Mouse (Mus musculus) forebrain, embryonic 15.5 days (tissue): ENCODE measurements at regions not wholly inside any gene's neighbourhood (a gene's known extent, or its start where the extent isn't known, plus 50 kb on each side); places are given as distances from the start of the nearest gene placed in this dataset.
A peak's percentile ranks its signal among the peaks of the same experiment; 100 is the strongest.

Experiments used
- ATAC-seq: fragments of 200-750 bp; cut with Nextera tagmentation; replicated peaks from 2 replicates; pipeline ENCODE4 v1.8.0; 2017; ENCODE audit warnings: mild to moderate bottlenecking, moderate TSS enrichment, moderate library complexity
- H3K27ac ChIP-seq: fragments of 300-500 bp; sonication (generic); replicated peaks from 2 replicates; pipeline ENCODE4 v1.5.1; 2015; ENCODE audit warnings: mild to moderate bottlenecking, inconsistent platforms
- H3K27me3 ChIP-seq: fragments of 300-500 bp; sonication (generic); 2 replicates; pipeline ENCODE4 v1.6.1; 2015; ENCODE audit warnings: inconsistent platforms
- H3K36me3 ChIP-seq: fragments of 300-500 bp; sonication (generic); 2 replicates; pipeline ENCODE4 v1.6.1; 2015; ENCODE audit warnings: mild to moderate bottlenecking, inconsistent platforms
- H3K4me1 ChIP-seq: fragments of 300-500 bp; sonication (generic); 2 replicates; pipeline ENCODE4 v1.6.1; 2015; ENCODE audit warnings: inconsistent platforms
- H3K4me2 ChIP-seq: fragments of 300-500 bp; sonication (generic); replicated peaks from 2 replicates; pipeline ENCODE4 v1.6.1; 2015; ENCODE audit warnings: mild to moderate bottlenecking, inconsistent platforms
- H3K4me3 ChIP-seq: fragments of 300-500 bp; sonication (generic); 2 replicates; pipeline ENCODE4 v1.5.1; 2015; ENCODE audit warnings: mild to moderate bottlenecking, inconsistent platforms
- H3K9ac ChIP-seq: fragments of 300-500 bp; sonication (generic); replicated peaks from 2 replicates; pipeline ENCODE4 v1.6.1; 2015; ENCODE audit warnings: mild to moderate bottlenecking, inconsistent platforms
- H3K9me3 ChIP-seq: fragments of 300-500 bp; sonication (generic); 2 replicates; pipeline ENCODE4 v1.6.1; 2016; ENCODE audit warnings: inconsistent platforms
- WGBS: fragments of 180-500 bp; shearing (Covaris S2); methylation state at CpG from one replicate; pipeline ENCODE4 v1.1.7; 2015; ENCODE audit warnings: mixed read lengths; 5-methylcytosine and 5-hydroxymethylcytosine counted together

DNA sequence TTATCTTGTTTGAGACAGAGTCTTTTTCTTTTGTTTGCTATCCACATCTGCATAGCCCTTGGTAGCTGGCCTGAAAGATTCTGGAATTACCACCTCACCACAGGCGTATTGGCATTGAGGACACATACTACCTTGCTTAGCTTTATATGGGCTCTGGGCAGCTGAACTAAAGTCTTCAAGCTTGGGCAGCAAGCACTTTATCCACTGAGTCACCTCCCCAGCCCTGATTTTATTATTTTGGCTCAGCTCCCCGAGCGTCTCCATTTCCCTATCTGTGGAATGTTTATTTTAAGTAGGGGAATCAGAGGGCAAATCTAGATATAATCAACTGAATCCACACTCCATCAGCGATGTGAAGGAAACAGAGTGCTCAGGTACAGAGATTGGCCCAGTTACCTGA lies 340.4 kb upstream of the Fam98a start:
- Histone ChIP-seq H3K27ac (no peak overlapping the region), H3K4me3 (no peak overlapping the region), H3K27me3 (no peaks in the 10 kb centered on the region), H3K36me3 (no peaks in the 10 kb centered on the region), H3K9ac (no peak overlapping the region), H3K4me1 (no peaks in the 10 kb centered on the region), H3K9me3 (no peaks in the 10 kb centered on the region), H3K4me2 (no peak overlapping the region)
- 88% methylated on average over 4 of the region's 4 CpGs for WGBS
- no peak for ATAC-seq

- ATAC-seq = no peak
- no peak overlapping the region for H3K4me2 ChIP-seq
- H3K27me3 ChIP-seq = no peaks in the 10 kb centered on the region
- WGBS = 89% methylated on average over 4 of the region's 4 CpGs
- H3K4me3 ChIP-seq = no peak overlapping the region
- no peaks in the 10 kb centered on the region for H3K4me1 ChIP-seq
- no peaks in the 10 kb centered on the region for H3K36me3 ChIP-seq
- no peaks in the 10 kb centered on the region for H3K9me3 ChIP-seq
- no peak overlapping the region for H3K9ac ChIP-seq
- no peak overlapping the region for H3K27ac ChIP-seq
Observed at GRCm38 (mm10) chr17:75891564-75891963, 339.8 kb upstream of the Fam98a start.

DNA sequence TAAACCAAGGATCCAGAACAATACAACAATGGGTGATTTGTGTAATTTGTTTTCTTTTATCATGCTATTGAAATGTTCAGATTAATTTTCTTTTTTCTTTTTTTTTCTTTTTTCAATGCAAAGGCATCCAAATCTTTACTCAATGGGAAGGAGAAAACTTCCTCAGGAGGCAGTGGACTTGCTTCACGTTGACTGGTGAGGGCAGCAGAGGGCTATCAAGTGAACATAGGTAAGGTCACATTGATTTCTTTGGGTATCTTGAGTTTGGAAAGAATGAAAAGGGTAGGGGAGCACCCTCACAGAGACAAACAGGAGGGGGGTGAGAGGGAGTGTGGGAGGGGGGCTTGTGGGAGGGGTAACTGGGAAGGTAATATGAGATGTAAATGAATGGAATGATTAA lies 326.1 kb upstream of the Fam98a start:
- Histone ChIP-seq H3K4me1 (no peaks in the 10 kb centered on the region), H3K4me2 (no peak overlapping the region), H3K27ac (no peak overlapping the region), H3K27me3 (no peaks in the 10 kb centered on the region), H3K9ac (no peak overlapping the region), H3K36me3 (no peaks in the 10 kb centered on the region), H3K9me3 (no peaks in the 10 kb centered on the region), H3K4me3 (no peak overlapping the region)
- WGBS = 21% methylated on average over 1 of the region's 1 CpGs
- no peak for ATAC-seq

DNA sequence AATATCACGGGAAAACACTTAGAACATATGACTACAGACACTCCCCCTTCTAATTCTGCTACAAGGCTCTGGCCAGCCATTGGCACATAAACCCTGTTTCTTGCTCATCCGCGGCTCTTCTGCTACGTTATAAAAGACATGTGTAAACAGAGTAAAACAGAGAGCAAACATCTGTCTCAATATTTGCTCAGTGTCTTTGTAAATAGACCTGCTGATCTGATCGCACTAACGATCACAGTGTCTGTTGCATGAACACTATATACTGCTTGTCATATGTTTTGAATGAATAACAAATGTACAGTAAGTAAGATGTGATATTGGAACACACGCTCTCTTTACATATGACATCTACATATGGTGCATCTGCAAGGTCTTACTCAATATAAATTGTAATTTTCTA lies 325.1 kb upstream of the Fam98a start:
- H3K9me3 ChIP-seq = no peaks in the 10 kb centered on the region
- 57% methylated on average over 7 of the region's 7 CpGs for WGBS
- no peak overlapping the region for H3K27ac ChIP-seq
- no peak overlapping the region for H3K4me3 ChIP-seq
- H3K36me3 ChIP-seq = no peaks in the 10 kb centered on the region
- no peak overlapping the region for H3K9ac ChIP-seq
- ATAC-seq = no peak
- no peaks in the 10 kb centered on the region for H3K27me3 ChIP-seq
- no peak overlapping the region for H3K4me2 ChIP-seq
- no peaks in the 10 kb centered on the region for H3K4me1 ChIP-seq

DNA sequence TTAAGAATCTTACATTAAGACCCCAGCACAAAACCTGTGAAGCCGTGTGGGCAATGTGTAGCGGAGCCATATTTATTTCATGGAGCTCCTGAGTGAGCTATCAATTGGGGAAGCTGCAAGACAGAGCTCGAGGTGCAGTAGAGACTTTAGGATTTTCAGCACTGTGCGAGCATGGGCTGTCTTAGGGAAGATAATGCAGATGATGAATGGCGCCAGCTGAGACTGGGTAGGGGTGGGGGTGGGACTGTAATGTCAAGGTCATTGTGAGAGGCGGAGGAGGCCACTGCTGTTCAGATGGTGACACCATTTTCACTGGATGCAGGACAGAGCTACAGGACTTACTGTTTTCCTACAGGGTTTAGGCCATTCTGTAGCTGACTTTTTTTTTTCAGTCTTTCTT lies 322.8 kb upstream of the Fam98a start:
- WGBS = 90% methylated on average over 6 of the region's 6 CpGs
- H3K9ac ChIP-seq = no peak overlapping the region
- H3K36me3 ChIP-seq = no peaks in the 10 kb centered on the region

GRCm38 (mm10) chr17:75870492-75870891 lies 318.7 kb upstream of the Fam98a start:
- Histone ChIP-seq H3K4me3 (no peak overlapping the region), H3K27me3 (no peaks in the 10 kb centered on the region), H3K9me3 (no peaks in the 10 kb centered on the region), H3K4me2 (no peak overlapping the region), H3K27ac (peak overlapping the region; percentile 40; the same call in 1 of the 2 replicates), H3K36me3 (no peaks in the 10 kb centered on the region), H3K4me1 (peaks cover 10% of the 10 kb centered on the region; the same call in 1 of the 2 replicates), H3K9ac (no peak overlapping the region)
- 7% methylated on average over 2 of the region's 2 CpGs for WGBS
- ATAC-seq = peak; percentile 84

More for the DNA sequence above, 322.8 kb upstream of the Fam98a start:
- no peak overlapping the region for H3K4me2 ChIP-seq
- no peaks in the 10 kb centered on the region for H3K9me3 ChIP-seq
- H3K27me3 ChIP-seq = no peaks in the 10 kb centered on the region
- peaks cover 10% of the 10 kb centered on the region; the same call in 1 of the 2 replicates for H3K4me1 ChIP-seq
- ATAC-seq = no peak
- no peak overlapping the region for H3K27ac ChIP-seq
- H3K4me3 ChIP-seq = no peak overlapping the region

DNA sequence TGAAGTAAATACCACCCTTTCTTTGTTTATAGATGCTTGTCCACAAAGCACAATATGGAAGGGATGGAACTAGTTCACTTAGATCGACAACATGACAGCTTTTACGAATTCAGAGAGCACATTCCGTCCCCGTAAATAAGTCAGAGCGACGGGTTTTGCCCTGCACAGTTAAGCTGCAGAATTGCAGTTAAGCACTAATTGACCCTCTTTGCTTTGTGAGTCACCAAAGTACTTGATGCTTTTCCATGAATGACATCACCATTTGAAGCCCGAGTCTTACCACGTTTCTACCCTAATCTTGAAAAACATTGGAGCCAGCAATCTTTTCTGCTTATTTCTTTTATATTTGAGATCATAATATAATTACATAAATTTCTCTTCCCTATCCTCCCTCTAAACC lies 305.3 kb upstream of the Fam98a start:
- no peak overlapping the region for H3K4me2 ChIP-seq
- ATAC-seq = no peak
- no peaks in the 10 kb centered on the region for H3K9me3 ChIP-seq
- H3K27me3 ChIP-seq = no peaks in the 10 kb centered on the region
- H3K36me3 ChIP-seq = no peaks in the 10 kb centered on the region
- no peak overlapping the region for H3K27ac ChIP-seq
- WGBS = 24% methylated on average over 8 of the region's 8 CpGs
- H3K4me3 ChIP-seq = no peak overlapping the region
- H3K9ac ChIP-seq = no peak overlapping the region
- 0 out of 2 replicates have a peak, but pooled peaks cover 4% of the 10 kb centered on the region for H3K4me1 ChIP-seq

GRCm38 (mm10) chr17:75815997-75816626 lies 264.4 kb upstream of the Fam98a start:
- no peak overlapping the region for H3K27ac ChIP-seq
- no peaks in the 10 kb centered on the region for H3K36me3 ChIP-seq
- no peak overlapping the region for H3K4me3 ChIP-seq
- peak; percentile 66; the same call in 1 of the 2 replicates for ATAC-seq
- 13% methylated on average over 12 of the region's 12 CpGs for WGBS
- no peak overlapping the region for H3K4me2 ChIP-seq
- H3K4me1 ChIP-seq = no peaks in the 10 kb centered on the region
- H3K9ac ChIP-seq = no peak overlapping the region
- H3K27me3 ChIP-seq = 0 out of 2 replicates have a peak, but pooled peaks cover 3% of the 10 kb centered on the region
- no peaks in the 10 kb centered on the region for H3K9me3 ChIP-seq

DNA sequence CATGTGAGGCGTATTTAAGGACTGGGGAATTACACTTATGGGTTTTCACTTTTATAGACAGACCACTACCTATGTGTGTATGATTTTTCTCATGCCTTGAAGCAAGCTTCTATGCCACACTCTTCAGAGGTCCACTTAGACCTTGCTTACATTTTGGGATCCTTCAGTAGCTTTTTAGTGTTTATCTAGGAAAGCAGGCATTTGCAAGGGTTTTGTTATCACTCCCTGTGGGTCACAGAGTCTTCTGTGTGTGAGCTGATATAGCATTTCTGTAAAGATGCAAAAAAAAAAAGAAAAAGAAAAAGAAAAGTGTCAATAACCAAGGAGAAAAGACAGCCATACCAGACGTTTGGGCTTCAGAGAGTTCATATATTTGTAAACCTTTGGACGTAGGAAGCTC lies 260.4 kb upstream of the Fam98a start:
- ATAC-seq = no peak
- H3K27me3 ChIP-seq = no peaks in the 10 kb centered on the region
- H3K9ac ChIP-seq = no peak overlapping the region
- H3K4me1 ChIP-seq = peaks cover 13% of the 10 kb centered on the region
- H3K9me3 ChIP-seq = no peaks in the 10 kb centered on the region
- 83% methylated on average over 3 of the region's 3 CpGs for WGBS
- H3K36me3 ChIP-seq = no peaks in the 10 kb centered on the region
- no peak overlapping the region for H3K4me3 ChIP-seq
- H3K4me2 ChIP-seq = no peak overlapping the region
- H3K27ac ChIP-seq = no peak overlapping the region

DNA sequence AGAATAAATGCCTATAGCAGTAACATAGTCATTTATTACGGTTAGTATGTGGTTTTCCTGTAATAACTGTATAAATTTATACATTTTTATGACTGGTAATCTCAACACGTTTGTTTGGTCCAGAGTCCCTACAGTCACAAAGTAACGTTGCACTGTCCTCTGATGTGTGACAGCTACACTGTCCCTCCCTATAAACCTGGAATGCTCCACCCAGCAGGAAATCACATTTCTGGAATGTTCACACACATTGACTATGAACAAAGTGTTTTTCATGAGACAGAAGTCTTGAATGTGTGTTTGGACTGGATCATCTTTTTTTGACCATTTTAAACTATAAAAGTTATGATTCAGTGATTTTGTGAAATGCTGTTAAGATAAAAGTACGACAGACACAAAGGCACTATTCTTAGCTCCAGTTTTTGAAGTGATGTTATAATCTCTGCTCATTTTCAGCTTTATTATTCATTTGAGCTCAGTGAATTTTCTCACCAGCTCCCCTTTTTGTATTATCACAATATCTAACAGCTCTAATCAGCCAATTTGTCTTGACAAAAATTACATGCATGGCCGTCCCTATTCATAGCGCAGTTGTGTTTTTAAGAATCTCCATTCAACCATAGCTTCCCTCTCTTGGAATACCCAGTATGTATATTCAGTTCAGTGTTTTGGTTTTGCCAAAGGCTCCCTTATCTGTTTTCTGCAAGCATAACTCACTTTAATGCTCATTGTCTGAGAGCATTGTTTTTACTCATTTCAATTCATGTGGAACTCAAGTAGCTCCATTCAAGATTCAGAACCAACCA lies 257.0 kb upstream of the Fam98a start:
- Histone ChIP-seq H3K4me3 (no peak overlapping the region), H3K4me2 (no peak overlapping the region), H3K9ac (no peak overlapping the region), H3K27ac (no peak overlapping the region), H3K9me3 (no peaks in the 10 kb centered on the region), H3K27me3 (no peaks in the 10 kb centered on the region), H3K4me1 (peaks cover 21% of the 10 kb centered on the region), H3K36me3 (no peaks in the 10 kb centered on the region)
- 16% methylated on average over 6 of the region's 6 CpGs for WGBS
- ATAC-seq = peak; percentile 77

- Histone ChIP-seq H3K9ac (no peak overlapping the region), H3K4me2 (no peak overlapping the region), H3K27me3 (no peaks in the 10 kb centered on the region), H3K4me1 (peaks cover 21% of the 10 kb centered on the region), H3K36me3 (no peaks in the 10 kb centered on the region), H3K4me3 (no peak overlapping the region), H3K9me3 (no peaks in the 10 kb centered on the region), H3K27ac (no peak overlapping the region)
- ATAC-seq = no peak
- 15% methylated on average over 1 of the region's 1 CpGs for WGBS
Observed at GRCm38 (mm10) chr17:75808025-75808424, 256.3 kb upstream of the Fam98a start.

DNA sequence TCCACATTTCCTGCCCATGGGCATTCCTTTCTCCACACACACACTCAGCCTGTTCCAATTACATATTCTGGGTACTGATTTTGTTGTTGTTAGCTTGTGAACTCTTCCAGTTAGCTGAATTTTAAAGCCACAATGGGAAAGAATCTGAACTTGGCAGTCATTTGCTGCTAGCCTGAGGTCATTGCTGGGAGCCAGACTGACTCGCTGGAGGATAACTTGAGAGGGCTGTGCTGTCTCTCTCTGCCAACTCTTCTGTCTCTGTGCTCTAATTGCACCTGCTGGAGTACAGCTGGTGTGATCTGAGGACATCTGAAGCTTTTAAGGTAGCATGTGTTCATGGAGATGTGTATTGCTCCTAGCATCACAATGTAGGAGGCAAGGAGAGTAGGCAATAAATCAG lies 252.6 kb upstream of the Fam98a start:
- 34% methylated on average over 1 of the region's 1 CpGs for whole genome bisulfite sequencing
- ATAC-seq = peak; percentile 57
- no peaks in the 10 kb centered on the region for H3K9me3 ChIP-seq
- H3K4me3 ChIP-seq = no peak overlapping the region
- H3K4me1 ChIP-seq = peaks cover 12% of the 10 kb centered on the region
- H3K27me3 ChIP-seq = no peaks in the 10 kb centered on the region
- H3K4me2 ChIP-seq = no peak overlapping the region
- H3K9ac ChIP-seq = no peak overlapping the region
- no peak overlapping the region for H3K27ac ChIP-seq
- H3K36me3 ChIP-seq = no peaks in the 10 kb centered on the region
